Mouse (Mus musculus): ENCODE data around the gene Glrx5. TPM values are rescaled to one million over a fixed set of nuclear protein-coding genes. Genes with fewer than 3 reads are reported as not detected.
A peak's percentile ranks its signal among the peaks of the same experiment; 100 is the strongest.

Glrx5 gene
- polyA plus RNA-seq, 1 experiment, result 92.2 TPM

- peak; percentile 81 for TF ChIP-seq USF1 (IDR thresholded peaks at IDR 0.05; ENCODE audit: low read depth)
- peak; percentile 85 for TF ChIP-seq MYOD1 (IDR thresholded peaks at IDR 0.05; ENCODE audit: control insufficient read depth, insufficient read length, low read depth)
- TF ChIP-seq FOSL1 (IDR thresholded peaks at IDR 0.05; ENCODE audit: insufficient read depth, low read length, poor library complexity, severe bottlenecking), result peak; percentile 72
- peak; percentile 98 for TF ChIP-seq MAX (IDR thresholded peaks at IDR 0.05)
- no peak for TF ChIP-seq CTCF (IDR thresholded peaks at IDR 0.05; ENCODE audit: control insufficient read depth, insufficient read depth, insufficient read length)
- TF ChIP-seq MYOG (IDR thresholded peaks at IDR 0.05; ENCODE audit: control insufficient read depth, extremely low read depth, insufficient read length), result no peak
- no peak for TF ChIP-seq CEBPB (IDR thresholded peaks at IDR 0.05; ENCODE audit: low read depth)
These were observed 31.8 kb upstream of the Glrx5 start for GRCm38 (mm10) chr12:105000487-105001283.

GRCm38 (mm10) chr12:105001317-105001716 is 31.2 kb upstream of the Glrx5 start:
- no peaks in the 10 kb centered on the region for H3K27me3 ChIP-seq (ENCODE audit: control insufficient read depth, insufficient read depth, insufficient read length)
- TF ChIP-seq FOSL1 (IDR thresholded peaks at IDR 0.05; ENCODE audit: insufficient read depth, low read length, poor library complexity, severe bottlenecking) (no peak), MYOD1 (IDR thresholded peaks at IDR 0.05; ENCODE audit: control insufficient read depth, insufficient read length, low read depth) (no peak), CEBPB (IDR thresholded peaks at IDR 0.05; ENCODE audit: low read depth) (no peak), USF1 (IDR thresholded peaks at IDR 0.05; ENCODE audit: low read depth) (no peak)
- peaks cover 93% of the 10 kb centered on the region for H3K79me2 ChIP-seq (ENCODE audit: control insufficient read depth, insufficient read depth)
- peaks cover 4% of the 10 kb centered on the region for H3K36me3 ChIP-seq (ENCODE audit: control insufficient read depth, insufficient read depth)
- peaks cover 74% of the 10 kb centered on the region for H3K79me3 ChIP-seq (ENCODE audit: low read depth)
- no peak overlapping the region for H3ac ChIP-seq (ENCODE audit: control insufficient read depth, insufficient read length, low read depth)
- H3K4me3 ChIP-seq (ENCODE audit: insufficient read depth, poor library complexity, severe bottlenecking), result no peak overlapping the region

More at GRCm38 (mm10) chr12:105000487-105001283, 31.8 kb upstream of the Glrx5 start:
- Histone ChIP-seq H3K4me3 (ENCODE audit: insufficient read depth, poor library complexity, severe bottlenecking) (no peak overlapping the region), H3ac (ENCODE audit: control insufficient read depth, insufficient read length, low read depth) (peak overlapping the region; percentile 25), H3K27me3 (ENCODE audit: control insufficient read depth, insufficient read depth, insufficient read length) (no peaks in the 10 kb centered on the region), H3K79me2 (ENCODE audit: control insufficient read depth, insufficient read depth) (peaks cover 93% of the 10 kb centered on the region), H3K79me3 (ENCODE audit: low read depth) (peaks cover 71% of the 10 kb centered on the region), H3K36me3 (ENCODE audit: control insufficient read depth, insufficient read depth) (peaks cover 9% of the 10 kb centered on the region)

GRCm38 (mm10) chr12:105002340-105003132 is 30.0 kb upstream of the Glrx5 start:
- H3K27me3 ChIP-seq (ENCODE audit: control insufficient read depth, insufficient read depth, insufficient read length), result no peaks in the 10 kb centered on the region
- H3ac ChIP-seq (ENCODE audit: control insufficient read depth, insufficient read length, low read depth), result peak overlapping the region; percentile 42
- H3K4me3 ChIP-seq (ENCODE audit: insufficient read depth, poor library complexity, severe bottlenecking), result no peak overlapping the region
- TF ChIP-seq FOSL1 (IDR thresholded peaks at IDR 0.05; ENCODE audit: insufficient read depth, low read length, poor library complexity, severe bottlenecking), result no peak
- peak; percentile 59 for TF ChIP-seq CEBPB (IDR thresholded peaks at IDR 0.05; ENCODE audit: low read depth)
- H3K79me3 ChIP-seq (ENCODE audit: low read depth), result peaks cover 74% of the 10 kb centered on the region
- peaks cover 93% of the 10 kb centered on the region for H3K79me2 ChIP-seq (ENCODE audit: control insufficient read depth, insufficient read depth)
- H3K36me3 ChIP-seq (ENCODE audit: control insufficient read depth, insufficient read depth), result peaks cover 9% of the 10 kb centered on the region

- TF ChIP-seq MAX (IDR thresholded peaks at IDR 0.05) (no peak), MYOD1 (IDR thresholded peaks at IDR 0.05; ENCODE audit: control insufficient read depth, insufficient read length, low read depth) (peak; percentile 61), MYOG (IDR thresholded peaks at IDR 0.05; ENCODE audit: control insufficient read depth, extremely low read depth, insufficient read length) (no peak)
- Histone ChIP-seq H3K4me3 (ENCODE audit: insufficient read depth, poor library complexity, severe bottlenecking) (no peak overlapping the region), H3K79me2 (ENCODE audit: control insufficient read depth, insufficient read depth) (peaks cover 93% of the 10 kb centered on the region), H3K27me3 (ENCODE audit: control insufficient read depth, insufficient read depth, insufficient read length) (no peaks in the 10 kb centered on the region), H3K79me3 (ENCODE audit: low read depth) (peaks cover 73% of the 10 kb centered on the region), H3ac (ENCODE audit: control insufficient read depth, insufficient read length, low read depth) (no peak overlapping the region), H3K36me3 (ENCODE audit: control insufficient read depth, insufficient read depth) (peaks cover 10% of the 10 kb centered on the region)
These were observed 29.3 kb upstream of the Glrx5 start for GRCm38 (mm10) chr12:105003158-105003557.

- H3K79me2 ChIP-seq (ENCODE audit: control insufficient read depth, insufficient read depth), result peaks cover 93% of the 10 kb centered on the region
- TF ChIP-seq USF1 (IDR thresholded peaks at IDR 0.05; ENCODE audit: low read depth) (no peak), CTCF (IDR thresholded peaks at IDR 0.05; ENCODE audit: control insufficient read depth, insufficient read depth, insufficient read length) (no peak), CEBPB (IDR thresholded peaks at IDR 0.05; ENCODE audit: low read depth) (no peak), MYOG (IDR thresholded peaks at IDR 0.05; ENCODE audit: control insufficient read depth, extremely low read depth, insufficient read length) (no peak)
- peaks cover 10% of the 10 kb centered on the region for H3K36me3 ChIP-seq (ENCODE audit: control insufficient read depth, insufficient read depth)
- no peak overlapping the region for H3ac ChIP-seq (ENCODE audit: control insufficient read depth, insufficient read length, low read depth)
- H3K79me3 ChIP-seq (ENCODE audit: low read depth), result peaks cover 72% of the 10 kb centered on the region
- no peak overlapping the region for H3K4me3 ChIP-seq (ENCODE audit: insufficient read depth, poor library complexity, severe bottlenecking)
- H3K27me3 ChIP-seq (ENCODE audit: control insufficient read depth, insufficient read depth, insufficient read length), result no peaks in the 10 kb centered on the region
These were observed 28.8 kb upstream of the Glrx5 start for GRCm38 (mm10) chr12:105003715-105004114.
